Mouse (Mus musculus) thymus, postnatal 0 days (tissue): ENCODE measurements around the gene Atp2b2. TPM values are rescaled to one million over a fixed set of nuclear protein-coding genes. Genes with fewer than 3 reads are reported as not detected.

ENCODE experiments used
- DNase-seq: peaks from one replicate; pipeline ENCODE4 v3.0.0-alpha.2; 2015; ENCODE audit warnings: low spot score
- polyA plus RNA-seq: library from polyadenylated mRNA; unstranded; fragments of >200 nt; fragmentation: Nextera tagmentation; extraction: Ambion mirVana; gene quantifications from 2 replicates; pipeline ENCODE4 v1.2.1, GENCODE M21; 2015

Gene Atp2b2
- polyA plus RNA-seq, 1 experiment from 2014 or later: 0.21 TPM

- no peak for DNase-seq
Measured at GRCm38 (mm10) chr6:113890023-113890857, 152.2 kb downstream of the Atp2b2 start.

DNA sequence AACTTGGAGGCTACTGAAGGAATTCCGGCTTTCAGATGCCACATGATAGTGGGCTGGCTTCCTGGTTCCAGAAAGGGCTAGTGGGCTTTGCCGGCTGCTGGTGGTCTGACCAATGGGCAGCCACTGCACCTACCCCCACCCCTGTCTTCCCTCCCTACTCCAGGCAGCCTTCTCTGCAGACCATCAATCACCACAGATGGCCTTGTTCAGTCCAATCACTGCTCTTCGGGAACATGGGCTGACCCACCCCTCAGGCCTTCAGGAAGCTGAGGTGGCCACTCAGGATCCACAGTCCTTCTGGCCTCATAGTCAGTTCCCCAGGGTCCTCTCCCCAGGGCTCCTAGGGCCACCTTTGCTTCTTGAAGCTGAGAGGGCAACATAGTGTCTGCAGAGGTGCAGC lies 153.2 kb downstream of the Atp2b2 start:
- DNase-seq: no peak

DNA sequence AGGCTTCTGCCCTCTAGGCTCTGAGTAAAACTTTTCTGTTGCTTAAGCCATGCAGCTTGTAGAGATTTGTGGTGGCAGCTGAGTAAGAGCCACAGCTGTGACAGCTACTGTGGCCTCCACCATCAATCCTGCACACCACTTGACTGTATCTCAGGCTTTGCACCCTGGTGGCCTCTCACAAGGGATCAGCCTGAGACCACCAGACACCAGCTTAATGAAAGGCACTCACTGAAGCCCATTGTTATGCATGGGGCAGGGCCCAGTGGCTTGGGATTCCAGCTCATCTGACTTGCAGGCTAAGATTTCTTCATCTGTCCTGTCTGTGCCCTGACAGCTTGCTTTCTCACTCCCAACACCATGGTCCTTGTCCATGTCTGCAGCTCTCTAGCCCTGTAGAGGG lies 155.5 kb downstream of the Atp2b2 start:
- no peak for DNase-seq

DNA sequence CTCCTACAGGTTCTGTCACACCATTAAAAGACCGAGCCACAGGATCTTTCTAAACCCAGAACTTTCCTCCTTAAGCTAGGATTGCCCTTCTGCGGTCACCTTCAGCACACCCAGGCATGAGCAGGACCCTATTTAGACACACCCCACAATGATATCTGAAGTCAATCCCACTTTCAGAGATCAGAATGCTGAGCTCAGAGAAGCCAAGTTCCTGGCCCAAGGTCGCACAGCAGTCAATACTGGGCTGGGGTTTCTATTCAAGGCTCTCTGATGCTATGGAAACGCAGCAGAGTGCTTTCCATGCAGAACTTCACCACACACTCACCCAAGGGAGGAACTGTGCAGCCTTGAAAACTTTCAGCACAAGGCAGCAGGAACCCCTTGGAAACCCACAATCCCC lies 157.6 kb downstream of the Atp2b2 start:
- no peak for DNase-seq

GRCm38 (mm10) chr6:113883225-113883624 lies 159.2 kb downstream of the Atp2b2 start:
- no peak for DNase-seq

- no peak for DNase-seq
Measured at GRCm38 (mm10) chr6:113882396-113882795, 160.0 kb downstream of the Atp2b2 start.

DNA sequence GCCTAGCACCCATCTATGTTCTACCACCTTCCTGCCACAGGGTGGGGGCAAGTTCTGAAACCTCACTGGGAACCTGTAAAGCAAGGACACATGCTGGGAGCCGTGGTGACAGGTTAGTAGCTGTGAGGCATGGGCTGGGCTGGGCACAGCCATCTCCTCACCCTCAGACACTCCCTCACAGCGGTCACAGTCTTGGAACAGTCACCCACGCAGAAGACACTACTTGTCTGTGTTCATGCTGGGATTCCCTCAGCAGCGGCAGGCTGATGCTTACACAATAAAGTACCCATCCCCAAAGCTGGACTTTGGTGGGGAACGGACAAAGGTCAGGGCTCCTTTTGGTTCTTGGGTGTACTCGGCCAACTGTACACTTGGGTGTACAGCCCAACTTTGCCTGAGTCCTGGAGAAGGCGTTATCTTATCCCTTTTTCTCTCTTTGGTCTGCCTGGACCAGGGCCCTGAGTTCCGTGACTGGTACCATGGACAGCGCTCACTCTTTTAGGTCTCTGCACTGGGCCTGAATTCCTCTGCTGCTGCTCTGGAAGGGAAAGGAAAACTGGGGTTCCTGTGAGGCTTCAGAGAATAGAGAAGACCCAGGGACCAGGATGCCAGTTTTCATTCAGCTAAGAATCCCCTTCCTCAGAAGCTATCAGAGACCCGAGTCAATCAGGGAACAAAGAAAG lies 160.7 kb downstream of the Atp2b2 start:
- no peak for DNase-seq

DNA sequence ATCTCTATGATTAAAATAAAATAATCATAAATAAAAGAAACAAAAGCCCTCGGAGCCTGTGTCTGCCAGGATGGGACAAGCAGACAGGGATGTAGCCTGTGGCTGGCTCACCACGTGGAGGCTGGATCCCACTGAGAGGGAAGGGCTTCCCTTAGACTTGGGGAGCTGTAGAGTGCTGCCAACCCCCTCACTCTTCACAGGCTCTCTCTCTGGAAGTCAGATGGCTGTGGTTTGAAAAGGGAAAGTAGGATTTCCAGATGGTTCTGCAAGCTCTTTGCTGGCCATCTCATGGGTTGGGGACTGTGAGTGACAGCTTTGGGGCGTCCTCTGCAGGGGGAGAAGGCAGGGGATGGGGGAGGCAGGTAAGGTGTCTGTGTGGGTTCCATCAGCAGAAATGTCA lies 163.0 kb downstream of the Atp2b2 start:
- no peak for DNase-seq

DNA sequence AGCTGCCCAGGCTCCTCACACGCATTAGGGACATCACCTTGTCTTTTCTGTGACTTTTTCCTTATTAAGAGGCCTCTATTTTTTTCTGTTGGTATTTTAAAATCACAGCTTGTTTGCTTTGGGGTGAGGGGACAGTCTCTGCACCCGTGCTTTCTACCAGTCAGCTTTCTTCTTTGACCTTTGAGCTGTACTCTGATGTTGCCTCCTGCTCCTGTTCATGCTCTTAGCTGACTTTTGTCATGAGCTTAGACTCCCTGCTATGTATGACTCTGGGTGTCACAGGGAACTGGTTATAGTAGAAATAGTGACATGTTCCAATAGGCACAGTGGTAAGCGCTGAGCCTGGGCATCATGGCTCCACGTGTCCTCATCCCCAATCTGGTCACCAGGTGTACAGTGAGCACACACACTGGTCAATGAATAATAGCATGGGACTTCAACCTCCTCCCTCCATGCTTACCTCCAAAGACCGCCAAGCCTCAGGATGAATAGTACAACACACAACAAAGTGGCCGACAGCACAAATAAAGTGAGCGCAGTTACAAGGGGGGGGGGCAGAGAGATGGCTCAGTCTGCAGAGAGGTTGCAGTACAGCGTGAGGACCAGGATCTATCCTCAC lies 163.8 kb downstream of the Atp2b2 start:
- no peak for DNase-seq

- DNase-seq: no peak
Measured at GRCm38 (mm10) chr6:113876585-113876984, 165.8 kb downstream of the Atp2b2 start.

GRCm38 (mm10) chr6:113875201-113875600 lies 167.2 kb downstream of the Atp2b2 start:
- DNase-seq: no peak

DNA sequence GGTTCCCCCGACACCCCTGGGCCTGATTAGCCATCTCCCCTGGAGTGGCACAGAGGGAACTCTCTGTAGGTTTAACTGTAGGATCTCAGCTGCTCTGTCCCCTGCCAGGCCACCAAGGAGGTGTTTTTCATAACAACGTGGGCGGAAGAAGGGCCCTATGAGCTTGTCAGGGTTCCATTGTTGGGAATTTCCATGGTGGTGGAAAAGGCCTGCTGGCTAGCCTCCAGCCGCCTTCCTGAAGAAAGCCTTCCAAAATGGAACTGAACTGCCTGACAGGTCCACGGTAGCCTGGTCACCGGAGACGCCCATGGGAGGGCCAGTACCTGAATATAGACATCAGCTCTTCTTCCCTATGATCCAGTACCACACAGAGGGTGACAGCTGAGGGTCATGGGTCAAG lies 169.8 kb downstream of the Atp2b2 start:
- DNase-seq: no peak

DNA sequence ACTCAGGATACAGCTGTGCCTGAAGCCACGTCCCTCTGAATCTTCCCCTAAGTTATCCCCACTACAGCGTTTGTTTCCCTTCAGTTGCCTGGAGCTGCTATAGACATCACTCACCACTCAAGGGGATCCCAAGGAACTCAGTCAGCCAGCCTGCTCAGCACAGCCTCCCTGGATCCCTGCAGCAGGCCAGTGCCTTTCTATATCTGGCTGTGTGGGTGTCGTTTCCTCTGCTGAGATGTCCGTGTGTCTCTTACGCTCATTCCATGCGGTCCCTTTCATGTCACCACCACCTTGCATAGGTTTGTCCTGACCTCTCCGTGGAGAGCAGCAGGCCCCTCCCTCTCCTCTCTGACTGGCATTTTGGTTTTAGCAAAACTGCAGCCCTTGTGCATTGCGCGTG lies 171.6 kb downstream of the Atp2b2 start:
- DNase-seq: no peak

DNA sequence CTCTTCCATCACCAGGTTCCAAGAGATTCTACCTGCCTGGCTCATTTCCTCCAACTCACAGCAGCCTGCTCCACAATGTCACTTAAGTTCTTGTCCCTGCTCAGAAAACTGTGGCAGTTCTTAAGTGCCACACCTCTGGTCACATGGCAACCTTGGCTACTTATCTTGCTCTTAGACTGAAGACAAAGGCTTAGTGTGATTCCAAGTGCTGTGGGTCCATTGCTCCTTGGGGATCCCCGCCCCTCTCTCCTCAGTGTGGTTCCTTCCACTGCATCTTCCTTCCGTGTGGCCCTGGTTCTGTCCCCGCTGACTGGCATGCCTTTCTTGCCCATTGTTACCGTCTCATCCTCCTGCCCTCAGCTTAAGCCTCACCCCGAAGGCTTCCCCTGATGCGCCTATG lies 173.9 kb downstream of the Atp2b2 start:
- DNase-seq: no peak

- DNase-seq: no peak
Measured at GRCm38 (mm10) chr6:113865699-113866098, 176.7 kb downstream of the Atp2b2 start.

GRCm38 (mm10) chr6:113864812-113865211 lies 177.6 kb downstream of the Atp2b2 start:
- no peak for DNase-seq

DNA sequence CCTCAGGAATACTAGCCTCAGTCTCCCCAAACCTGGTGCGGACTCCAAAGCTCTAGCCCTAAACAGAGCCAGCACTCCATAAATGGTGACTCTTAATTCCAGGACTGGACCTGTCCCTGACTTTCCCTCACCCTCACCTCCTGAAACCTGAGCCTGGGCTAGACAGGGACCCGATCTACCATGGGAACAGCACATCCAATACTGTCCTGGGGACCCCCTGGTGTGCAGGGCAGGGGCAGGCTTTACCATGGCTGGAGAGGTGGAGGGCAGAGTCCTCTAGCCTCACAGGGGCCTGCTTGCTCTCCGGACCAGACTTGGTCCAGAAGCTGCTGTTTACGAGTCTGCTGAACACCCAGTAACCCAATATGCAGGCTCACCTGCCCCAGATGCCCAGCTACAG lies 179.5 kb downstream of the Atp2b2 start:
- DNase-seq: no peak

- DNase-seq: no peak
Measured at GRCm38 (mm10) chr6:113861938-113862337, 180.5 kb downstream of the Atp2b2 start.

DNA sequence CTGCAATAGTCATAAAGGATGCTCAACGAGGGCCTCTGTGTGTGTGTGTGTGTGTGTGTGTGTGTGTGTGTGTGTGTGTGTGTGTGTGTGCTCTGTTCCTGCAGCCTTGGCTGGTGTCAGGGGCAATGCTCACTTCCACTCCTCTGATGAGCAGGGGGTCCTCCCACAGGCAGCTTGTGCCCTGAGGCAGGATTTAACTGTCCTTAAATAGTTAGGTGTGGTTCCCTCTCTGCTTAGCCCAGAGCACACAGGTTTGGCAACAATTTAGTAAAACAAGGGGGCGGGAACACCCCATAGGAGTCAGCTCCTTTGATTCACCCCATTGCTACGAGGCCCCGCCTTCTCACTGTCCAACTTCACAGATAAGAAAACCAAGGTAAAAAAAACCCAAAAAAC lies 181.0 kb downstream of the Atp2b2 start:
- no peak for DNase-seq

DNA sequence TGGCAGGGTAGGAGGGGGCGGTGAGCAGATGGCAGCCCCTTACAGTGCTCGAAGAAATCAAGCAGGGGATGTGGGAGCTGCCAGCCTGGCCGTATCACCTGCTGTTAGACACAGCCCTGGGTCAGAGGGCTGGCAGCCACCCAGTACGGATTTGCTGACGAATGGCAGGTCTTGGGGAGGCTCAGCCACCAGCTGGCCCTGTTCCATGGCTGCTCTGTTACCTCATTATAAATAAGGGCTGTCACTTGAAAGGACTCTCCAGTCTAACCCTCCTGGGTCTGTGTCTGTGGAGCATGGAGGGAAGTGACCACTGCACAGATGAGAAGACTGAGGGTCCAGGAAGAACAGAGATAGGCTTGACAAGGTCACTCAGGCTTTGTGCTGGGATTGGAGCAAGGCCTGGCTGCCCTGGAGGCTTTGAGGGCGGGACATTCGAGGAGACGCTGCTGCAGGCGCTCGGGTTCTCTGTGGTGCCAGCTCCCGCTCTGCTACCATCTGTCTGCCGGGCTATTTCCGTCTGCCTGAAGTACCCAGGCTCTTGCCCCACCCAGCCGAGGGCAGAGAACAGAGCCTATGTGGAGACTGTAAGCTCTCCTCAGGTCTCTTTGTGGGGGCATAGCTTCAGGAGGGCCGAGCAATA lies 181.6 kb downstream of the Atp2b2 start:
- no peak for DNase-seq

DNA sequence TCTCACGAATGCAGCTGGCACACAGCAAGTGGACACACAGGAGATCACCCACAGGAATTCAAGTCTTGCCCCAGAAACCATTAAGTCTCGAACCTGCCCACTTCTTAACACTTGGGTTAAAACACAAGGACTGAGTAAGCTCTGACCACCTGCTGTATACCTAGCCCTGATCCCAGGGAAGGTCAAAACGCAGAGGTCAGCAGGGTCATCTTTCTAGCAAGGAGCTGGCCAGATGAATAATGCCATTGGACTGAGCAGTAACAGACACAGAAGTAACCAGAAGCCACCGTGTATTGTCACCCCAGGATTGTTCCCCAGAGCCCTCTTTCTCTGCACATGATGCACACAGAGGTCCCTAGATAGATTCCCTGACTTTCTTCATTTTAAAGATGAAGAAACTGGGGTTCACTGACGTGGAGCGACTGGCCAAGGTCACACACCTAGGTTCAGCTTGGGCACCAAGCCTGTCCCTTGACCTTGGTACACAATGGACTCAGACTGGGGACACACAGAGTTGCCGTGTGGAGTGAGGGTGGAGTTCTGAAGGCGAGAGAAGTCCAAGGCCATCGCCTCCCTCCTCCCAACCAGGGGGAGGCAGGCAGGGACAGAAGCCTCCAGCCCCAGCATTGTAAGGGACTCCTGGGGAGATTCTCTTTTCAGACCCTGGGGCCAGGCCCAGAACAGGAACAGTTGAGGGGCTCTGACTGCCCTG lies 182.2 kb downstream of the Atp2b2 start:
- no peak for DNase-seq
